14 mouse cellular contexts compared by ENCODE assay signal in the genomic region with DNA sequence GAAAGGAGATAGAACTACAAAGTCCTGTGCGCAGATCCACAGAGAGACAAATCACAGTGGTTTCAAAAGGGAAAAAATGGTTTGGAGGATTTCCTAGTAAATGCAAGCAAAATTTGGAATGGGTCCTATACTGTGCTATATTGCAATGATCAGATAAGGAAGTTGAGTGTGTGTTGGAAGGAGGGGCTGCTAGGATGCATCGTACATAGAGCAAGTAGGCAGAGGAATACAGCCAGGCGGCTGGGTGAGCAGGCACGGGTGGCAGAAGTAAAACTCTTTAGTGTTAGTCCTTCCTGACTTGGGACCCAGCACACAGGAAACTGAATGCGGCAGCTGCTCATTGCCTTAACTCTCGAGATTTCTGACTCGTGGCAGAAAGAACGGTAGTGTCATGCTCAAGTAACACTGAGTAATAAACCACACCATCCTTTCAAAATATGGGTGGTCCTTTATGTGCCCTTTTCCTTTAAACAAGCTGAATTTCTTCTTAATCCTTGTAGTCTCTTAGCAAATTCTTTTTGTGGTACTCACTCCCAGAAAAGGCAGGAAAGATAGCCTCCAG.
DNase-seq lines count a peak whose midpoint lies in the region; ATAC-seq lines count a peak whose summit lies in the region.
"Had no signal": no experiment of that assay in that cellular context is flagged by ENCODE, and none has a peak within 500 bp of the region (broad histone marks: within the 10 kb centered on the region; RNA-seq: fewer than 3 reads in every experiment).

No protein-coding gene starts in this region.

- no peaks in the 10 kb centered on the region for H3K27me3 ChIP-seq in midbrain, embryonic 14.5 days (ENCODE audit: control insufficient read depth, insufficient read depth, low read length)
- no peaks in the 10 kb centered on the region for H3K27me3 ChIP-seq in kidney, embryonic 14.5 days (ENCODE audit: control insufficient read depth, insufficient read depth, low read length)
- H3K27me3 ChIP-seq: forebrain, embryonic 15.5 days; neural tube, embryonic 15.5 days had no signal

- no peaks in the 10 kb centered on the region for H3K36me3 ChIP-seq in midbrain, embryonic 14.5 days (ENCODE audit: control insufficient read depth, insufficient read depth, low read length)
- no peaks in the 10 kb centered on the region for H3K36me3 ChIP-seq in kidney, embryonic 14.5 days (ENCODE audit: control insufficient read depth, insufficient read depth, low read length)
- H3K36me3 ChIP-seq: forebrain, embryonic 15.5 days; neural tube, embryonic 15.5 days had no signal

- 84% methylated on average over 8 of the region's 8 CpGs for WGBS in midbrain, embryonic 14.5 days
- 71% methylated on average over 8 of the region's 8 CpGs for WGBS in kidney, embryonic 14.5 days

- no peaks in the 10 kb centered on the region for H3K4me1 ChIP-seq in midbrain, embryonic 14.5 days (ENCODE audit: control insufficient read depth, insufficient read depth, low read length)
- H3K4me1 ChIP-seq in kidney, embryonic 14.5 days (ENCODE audit: control insufficient read depth, insufficient read depth, low read length): peaks cover 4% of the 10 kb centered on the region
- H3K4me1 ChIP-seq: neural tube, embryonic 15.5 days had no signal

- H3K9me3 ChIP-seq in midbrain, embryonic 14.5 days (ENCODE audit: control insufficient read depth, low read length): no peaks in the 10 kb centered on the region
- H3K9me3 ChIP-seq in kidney, embryonic 14.5 days (ENCODE audit: control insufficient read depth, low read length): no peaks in the 10 kb centered on the region
- H3K9me3 ChIP-seq: forebrain, embryonic 15.5 days; neural tube, embryonic 15.5 days had no signal

- H3K4me2 ChIP-seq in midbrain, embryonic 14.5 days (ENCODE audit: low read length): no peak overlapping the region
- H3K4me2 ChIP-seq in kidney, embryonic 14.5 days (replicated peaks; ENCODE audit: low read depth, low read length): no peak overlapping the region
- H3K4me2 ChIP-seq: forebrain, embryonic 15.5 days; neural tube, embryonic 15.5 days had no signal

- no peak overlapping the region for H3K27ac ChIP-seq in midbrain, embryonic 14.5 days (replicated peaks; ENCODE audit: low read depth, low read length)
- H3K27ac ChIP-seq in kidney, embryonic 14.5 days (ENCODE audit: low read depth, low read length): no peak overlapping the region
- H3K27ac ChIP-seq: forebrain, embryonic 15.5 days; hindbrain, postnatal 0 days; neural tube, embryonic 15.5 days had no signal

- intact Hi-C loops in heart, postnatal 25 days (cut with DNase I): no loop called here

- no peak overlapping the region for H3K9ac ChIP-seq in midbrain, embryonic 14.5 days (replicated peaks; ENCODE audit: low read length)
- no peak overlapping the region for H3K9ac ChIP-seq in kidney, embryonic 14.5 days (ENCODE audit: low read depth, low read length)
- H3K9ac ChIP-seq: forebrain, embryonic 15.5 days; neural tube, embryonic 15.5 days had no signal

- DNase-seq in heart, adult 11 months: peak; percentile 81
- no peak for DNase-seq in heart, postnatal 25 days (ENCODE audit: low spot score)
- peak; percentile 44 for DNase-seq in NIH3T3 (ENCODE audit: low read depth)
- peak; percentile 41 for DNase-seq in thymus, postnatal 0 days (ENCODE audit: low spot score)
- DNase-seq in midbrain, embryonic 14.5 days: no peak
- DNase-seq in kidney, adult 8-10 months: no peak
- DNase-seq: adrenal gland, postnatal 14 days; cerebellum, adult 2 months; heart, postnatal 36 days had no signal

- H3K4me3 ChIP-seq in midbrain, embryonic 14.5 days (replicated peaks; ENCODE audit: low read depth, low read length): no peak overlapping the region
- H3K4me3 ChIP-seq in kidney, embryonic 14.5 days (ENCODE audit: low read length): no peak overlapping the region
- H3K4me3 ChIP-seq: forebrain, embryonic 15.5 days; neural tube, embryonic 15.5 days had no signal

- peak; percentile 49 for ATAC-seq in megakaryocyte, adult 5-6 weeks (ENCODE audit: poor library complexity, severe bottlenecking)
- no peak for ATAC-seq in midbrain, embryonic 14.5 days (ENCODE audit: low FRiP score, low TSS enrichment)
- no peak for ATAC-seq in kidney, embryonic 14.5 days (ENCODE audit: low FRiP score, low TSS enrichment)
- ATAC-seq: forebrain, embryonic 15.5 days; hindbrain, postnatal 0 days had no signal

Comparison
In these comparisons a context has a peak if more than half of its experiments do, and no peak if none do; other contexts are left out.
1. DNase-seq: peak in heart, adult 11 months (single experiment), NIH3T3 (single experiment) and thymus, postnatal 0 days (single experiment); none in heart, postnatal 25 days (single experiment), midbrain, embryonic 14.5 days (single experiment) and kidney, adult 8-10 months (0 of 2).